Mouse (Mus musculus) forebrain, embryonic 15.5 days (tissue): ENCODE measurements around the gene Alpk1. TPM values are rescaled to one million over a fixed set of nuclear protein-coding genes. Genes with fewer than 3 reads are reported as not detected.

Source experiments
- ATAC-seq: fragments of 200-750 bp; cut with Nextera tagmentation; replicated peaks from 2 replicates; pipeline ENCODE4 v1.8.0; 2017; ENCODE audit warnings: mild to moderate bottlenecking, moderate TSS enrichment, moderate library complexity
- H3K27ac ChIP-seq: fragments of 300-500 bp; sonication (generic); replicated peaks from 2 replicates; pipeline ENCODE4 v1.5.1; 2015; ENCODE audit warnings: mild to moderate bottlenecking, inconsistent platforms
- H3K27me3 ChIP-seq: fragments of 300-500 bp; sonication (generic); 2 replicates; pipeline ENCODE4 v1.6.1; 2015; ENCODE audit warnings: inconsistent platforms
- H3K36me3 ChIP-seq: fragments of 300-500 bp; sonication (generic); 2 replicates; pipeline ENCODE4 v1.6.1; 2015; ENCODE audit warnings: mild to moderate bottlenecking, inconsistent platforms
- H3K4me1 ChIP-seq: fragments of 300-500 bp; sonication (generic); 2 replicates; pipeline ENCODE4 v1.6.1; 2015; ENCODE audit warnings: inconsistent platforms
- H3K4me2 ChIP-seq: fragments of 300-500 bp; sonication (generic); replicated peaks from 2 replicates; pipeline ENCODE4 v1.6.1; 2015; ENCODE audit warnings: mild to moderate bottlenecking, inconsistent platforms
- H3K4me3 ChIP-seq: fragments of 300-500 bp; sonication (generic); 2 replicates; pipeline ENCODE4 v1.5.1; 2015; ENCODE audit warnings: mild to moderate bottlenecking, inconsistent platforms
- H3K9ac ChIP-seq: fragments of 300-500 bp; sonication (generic); replicated peaks from 2 replicates; pipeline ENCODE4 v1.6.1; 2015; ENCODE audit warnings: mild to moderate bottlenecking, inconsistent platforms
- H3K9me3 ChIP-seq: fragments of 300-500 bp; sonication (generic); 2 replicates; pipeline ENCODE4 v1.6.1; 2016; ENCODE audit warnings: inconsistent platforms
- WGBS: fragments of 180-500 bp; shearing (Covaris S2); methylation state at CpG from one replicate; pipeline ENCODE4 v1.1.7; 2015; ENCODE audit warnings: mixed read lengths; 5-methylcytosine and 5-hydroxymethylcytosine counted together
- polyA plus RNA-seq: library from polyadenylated mRNA; unstranded; fragments of >200 nt; fragmentation: Nextera tagmentation; extraction: Ambion mirVana; gene quantifications from 2 replicates; pipeline ENCODE4 v1.2.1, GENCODE M21; 2015

The Alpk1 gene
- 0.78 and 1.0 TPM in 2 replicates for polyA plus RNA-seq

- H3K9ac ChIP-seq, result peak within 1 kb of the TSS; percentile 25
- 3% methylated on average over 24 of the region's 24 CpGs for WGBS
- H3K36me3 ChIP-seq, result no peaks in the 10 kb centered on the region
- peaks cover 7% of the 10 kb centered on the region for H3K4me1 ChIP-seq
- H3K4me3 ChIP-seq, result peak within 1 kb of the TSS; percentile 40
- 0 out of 2 replicates have a peak, but pooled peaks cover 2% of the 10 kb centered on the region for H3K27me3 ChIP-seq
- H3K4me2 ChIP-seq, result peak within 1 kb of the TSS; percentile 58
- ATAC-seq, result peak; percentile 64
- no peak within 1 kb of the TSS for H3K27ac ChIP-seq
- H3K9me3 ChIP-seq, result no peaks in the 10 kb centered on the region
These were observed at the start of gene Alpk1 for GRCm38 (mm10) chr3:127780021-127780644. Gene Alpk1 (minus strand): TSS chr3:127780527.

- 0 out of 2 replicates have a peak, but pooled peaks cover 2% of the 10 kb centered on the region for H3K4me1 ChIP-seq
- H3K27me3 ChIP-seq, result no peaks in the 10 kb centered on the region
- no peak overlapping the region for H3K27ac ChIP-seq
- H3K9me3 ChIP-seq, result no peaks in the 10 kb centered on the region
- H3K4me2 ChIP-seq, result no peak overlapping the region
- WGBS, result 39% methylated on average over 7 of the region's 7 CpGs
- H3K36me3 ChIP-seq, result no peaks in the 10 kb centered on the region
- no peak overlapping the region for H3K4me3 ChIP-seq
- no peak overlapping the region for H3K9ac ChIP-seq
- no peak for ATAC-seq
These were observed 46.8 kb upstream of the Alpk1 start for GRCm38 (mm10) chr3:127827123-127827522.

- Histone ChIP-seq H3K36me3 (peaks cover 2% of the 10 kb centered on the region; the same call in 1 of the 2 replicates), H3K4me2 (no peak overlapping the region), H3K9me3 (no peaks in the 10 kb centered on the region), H3K9ac (no peak overlapping the region), H3K27me3 (no peaks in the 10 kb centered on the region), H3K4me3 (no peak overlapping the region), H3K4me1 (0 out of 2 replicates have a peak, but pooled peaks cover 2% of the 10 kb centered on the region), H3K27ac (no peak overlapping the region)
- 70% methylated on average over 7 of the region's 7 CpGs for WGBS
- ATAC-seq, result no peak
These were observed 46.2 kb upstream of the Alpk1 start for GRCm38 (mm10) chr3:127826503-127826902.

GRCm38 (mm10) chr3:127823886-127824863 lies 43.8 kb upstream of the Alpk1 start:
- no peak overlapping the region for H3K9ac ChIP-seq
- H3K27ac ChIP-seq, result no peak overlapping the region
- WGBS, result 72% methylated on average over 17 of the region's 17 CpGs
- no peak overlapping the region for H3K4me3 ChIP-seq
- no peak overlapping the region for H3K4me2 ChIP-seq
- no peaks in the 10 kb centered on the region for H3K27me3 ChIP-seq
- no peaks in the 10 kb centered on the region for H3K9me3 ChIP-seq
- 0 out of 2 replicates have a peak, but pooled peaks cover 2% of the 10 kb centered on the region for H3K4me1 ChIP-seq
- ATAC-seq, result 0 out of 2 replicates have a peak, but pooled peaks have one; percentile 16
- H3K36me3 ChIP-seq, result peaks cover 15% of the 10 kb centered on the region; the same call in 1 of the 2 replicates

DNA sequence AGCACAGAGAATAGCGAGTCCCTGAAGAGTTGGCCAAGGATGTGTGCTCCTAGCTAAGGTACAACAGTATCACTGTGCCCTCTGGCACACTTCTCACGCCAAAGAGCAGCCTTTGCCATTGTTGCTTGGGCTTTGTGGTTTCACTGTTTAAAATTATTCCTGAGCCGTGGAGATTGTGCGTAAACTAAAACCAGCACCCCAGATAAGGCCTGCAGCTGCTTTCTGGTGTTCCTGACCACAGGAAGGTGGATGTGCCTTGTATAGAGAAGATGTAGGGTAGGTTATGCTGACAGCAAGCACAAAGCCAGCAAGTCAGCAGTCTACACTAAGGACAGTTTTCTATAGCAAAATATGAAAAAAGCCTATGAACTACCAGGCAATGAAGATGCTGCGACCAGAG lies 40.9 kb upstream of the Alpk1 start:
- Histone ChIP-seq H3K4me3 (no peak overlapping the region), H3K4me2 (no peak overlapping the region), H3K9ac (no peak overlapping the region), H3K36me3 (peaks cover 22% of the 10 kb centered on the region), H3K27me3 (no peaks in the 10 kb centered on the region), H3K4me1 (no peaks in the 10 kb centered on the region), H3K9me3 (no peaks in the 10 kb centered on the region), H3K27ac (no peak overlapping the region)
- ATAC-seq, result no peak
- WGBS, result 82% methylated on average over 5 of the region's 5 CpGs

DNA sequence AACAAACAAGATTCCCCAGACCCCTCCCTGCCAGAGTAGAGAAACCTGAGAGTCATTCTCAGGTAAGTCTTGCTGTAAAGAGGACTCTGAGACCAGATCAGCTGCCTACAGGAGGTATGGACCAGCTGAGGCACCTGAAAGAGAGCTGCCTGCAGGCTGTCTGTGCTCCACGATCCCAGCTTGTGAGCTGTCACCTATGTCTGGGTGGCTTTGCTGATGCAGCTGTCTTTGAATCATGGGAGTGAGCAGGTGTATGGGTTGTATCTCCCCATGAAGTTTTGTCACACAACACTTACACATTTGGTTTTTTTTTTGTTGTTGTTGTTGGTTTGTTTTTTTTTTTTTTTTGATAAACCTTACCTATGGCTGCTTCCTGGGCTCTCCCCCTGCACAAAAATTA lies 40.1 kb upstream of the Alpk1 start:
- no peak overlapping the region for H3K4me3 ChIP-seq
- ATAC-seq, result no peak
- no peak overlapping the region for H3K9ac ChIP-seq
- no peak overlapping the region for H3K4me2 ChIP-seq
- H3K4me1 ChIP-seq, result no peaks in the 10 kb centered on the region
- H3K27me3 ChIP-seq, result no peaks in the 10 kb centered on the region
- no peak overlapping the region for H3K27ac ChIP-seq
- WGBS, result 91% methylated on average over 1 of the region's 1 CpGs
- peaks cover 22% of the 10 kb centered on the region for H3K36me3 ChIP-seq
- no peaks in the 10 kb centered on the region for H3K9me3 ChIP-seq

DNA sequence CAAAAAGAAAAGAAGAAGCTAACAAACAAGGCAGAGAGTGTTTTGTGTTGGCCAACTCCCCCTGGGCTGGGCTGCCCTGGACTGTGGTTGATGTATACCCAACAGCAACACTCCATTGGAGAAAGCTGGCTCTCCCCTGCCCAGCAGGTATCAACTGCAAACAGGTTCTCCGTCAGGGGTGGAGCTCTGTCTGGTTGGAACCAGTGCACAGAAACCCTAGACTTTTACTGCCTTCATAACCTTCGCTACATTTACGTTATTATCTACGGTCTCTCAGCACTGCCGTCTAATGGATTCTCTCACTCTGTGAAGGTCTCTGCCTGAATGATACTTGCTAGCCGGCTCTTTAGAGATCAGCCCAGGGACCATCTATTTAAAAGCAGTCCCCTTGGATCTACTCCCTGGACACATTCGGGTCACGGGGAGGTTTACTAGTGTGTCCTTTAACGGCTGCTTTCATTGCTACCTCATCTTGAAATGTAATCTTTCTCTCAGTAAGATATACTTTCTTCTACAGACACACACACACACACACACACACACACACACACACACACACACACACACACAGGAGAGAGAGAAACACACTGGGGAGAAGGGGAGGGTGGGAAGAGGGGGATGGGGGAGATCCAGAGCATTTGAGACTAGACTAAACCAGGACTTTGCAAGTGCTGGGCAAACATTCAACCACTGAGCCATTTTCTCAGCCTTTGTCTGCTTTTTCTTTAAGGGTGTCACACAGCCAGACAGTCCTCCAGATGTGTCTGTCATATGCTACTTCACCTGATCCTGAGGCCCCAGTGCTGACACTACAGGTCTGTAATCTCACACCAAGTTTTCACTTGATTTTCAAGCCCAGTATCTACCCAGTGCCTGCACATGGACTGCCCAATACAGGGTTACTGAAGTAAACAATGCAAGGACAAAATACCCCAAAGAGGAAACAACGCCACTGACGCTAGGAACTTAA lies 38.7 kb upstream of the Alpk1 start:
- no peak overlapping the region for H3K4me3 ChIP-seq
- no peaks in the 10 kb centered on the region for H3K27me3 ChIP-seq
- no peaks in the 10 kb centered on the region for H3K9me3 ChIP-seq
- no peak overlapping the region for H3K27ac ChIP-seq
- ATAC-seq, result no peak
- H3K4me1 ChIP-seq, result no peaks in the 10 kb centered on the region
- 90% methylated on average over 11 of the region's 11 CpGs for WGBS
- no peak overlapping the region for H3K9ac ChIP-seq
- no peak overlapping the region for H3K4me2 ChIP-seq
- peaks cover 22% of the 10 kb centered on the region for H3K36me3 ChIP-seq

- Histone ChIP-seq H3K27ac (no peak overlapping the region), H3K4me1 (no peaks in the 10 kb centered on the region), H3K9ac (no peak overlapping the region), H3K9me3 (no peaks in the 10 kb centered on the region), H3K27me3 (no peaks in the 10 kb centered on the region), H3K4me3 (no peak overlapping the region), H3K36me3 (peaks cover 36% of the 10 kb centered on the region), H3K4me2 (no peak overlapping the region)
- ATAC-seq, result no peak
- 85% methylated on average over 7 of the region's 7 CpGs for WGBS
These were observed 36.9 kb upstream of the Alpk1 start for GRCm38 (mm10) chr3:127817120-127817683.

DNA sequence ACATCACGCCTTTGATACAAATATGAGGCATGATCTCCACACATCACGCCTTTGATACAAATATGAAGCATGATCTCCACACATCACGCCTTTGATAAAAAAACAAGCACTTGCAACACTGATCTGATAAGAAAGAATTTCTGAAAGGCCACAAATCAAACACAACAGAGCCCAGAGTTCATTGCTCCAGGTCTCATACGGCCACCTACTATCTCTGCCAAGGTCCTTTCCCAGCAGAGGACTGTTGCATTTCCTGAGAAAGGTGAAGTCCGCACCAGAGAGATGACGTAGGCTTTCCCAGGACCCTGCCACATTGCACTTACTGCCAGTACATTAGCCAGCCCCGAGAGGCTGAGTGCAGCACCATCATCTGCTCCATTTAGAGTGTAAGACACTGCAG lies 28.8 kb upstream of the Alpk1 start:
- WGBS, result 94% methylated on average over 7 of the region's 7 CpGs
- ATAC-seq, result no peak

DNA sequence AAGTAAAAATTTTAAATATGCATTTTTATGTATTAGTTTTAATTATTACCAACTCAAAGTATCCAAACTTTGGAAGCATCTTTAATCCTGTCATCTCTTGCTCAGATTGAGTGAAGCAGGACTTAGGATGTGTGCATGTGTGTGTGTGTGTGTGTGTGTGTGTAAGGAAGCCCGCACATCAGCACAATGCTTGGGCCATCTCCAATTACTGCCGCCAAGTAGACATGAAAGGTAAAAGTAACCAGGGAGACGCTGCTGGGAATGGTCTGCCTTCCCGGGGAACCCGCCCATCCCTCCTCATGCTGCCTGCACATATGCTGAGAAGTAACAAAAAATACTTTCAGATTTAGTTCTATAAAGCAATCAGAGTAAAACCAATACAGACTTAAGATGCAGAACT lies 27.5 kb upstream of the Alpk1 start:
- no peak overlapping the region for H3K27ac ChIP-seq
- no peaks in the 10 kb centered on the region for H3K4me1 ChIP-seq
- no peak overlapping the region for H3K9ac ChIP-seq
- no peaks in the 10 kb centered on the region for H3K9me3 ChIP-seq
- ATAC-seq, result no peak
- H3K4me2 ChIP-seq, result no peak overlapping the region
- 28% methylated on average over 5 of the region's 5 CpGs for WGBS
- H3K27me3 ChIP-seq, result no peaks in the 10 kb centered on the region
- no peak overlapping the region for H3K4me3 ChIP-seq
- H3K36me3 ChIP-seq, result peaks cover 57% of the 10 kb centered on the region

More for the DNA sequence above, 28.8 kb upstream of the Alpk1 start:
- Histone ChIP-seq H3K4me1 (no peaks in the 10 kb centered on the region), H3K27me3 (no peaks in the 10 kb centered on the region), H3K9me3 (no peaks in the 10 kb centered on the region), H3K4me3 (no peak overlapping the region), H3K27ac (no peak overlapping the region), H3K36me3 (peaks cover 64% of the 10 kb centered on the region), H3K4me2 (no peak overlapping the region), H3K9ac (no peak overlapping the region)

DNA sequence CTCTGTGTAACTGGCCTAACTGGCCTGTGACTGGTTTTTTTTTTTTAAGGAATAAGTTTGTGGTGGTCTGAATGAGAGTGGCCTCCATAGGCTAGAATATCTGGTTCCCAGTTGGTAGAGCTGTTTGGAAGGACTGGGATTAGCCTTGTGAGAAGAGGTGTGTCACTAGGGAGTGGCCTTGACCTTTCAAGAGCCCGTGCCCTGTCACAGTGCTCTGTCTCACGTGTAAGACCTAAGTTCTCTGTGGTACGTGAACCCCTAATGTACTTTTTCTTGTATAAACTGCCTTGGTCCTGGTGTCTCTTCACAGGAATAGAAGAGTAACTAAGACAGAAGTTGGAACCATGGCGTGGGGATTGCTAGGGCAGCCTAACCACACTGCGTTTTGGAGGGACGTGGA lies 25.7 kb upstream of the Alpk1 start:
- H3K4me3 ChIP-seq, result no peak overlapping the region
- no peaks in the 10 kb centered on the region for H3K9me3 ChIP-seq
- H3K4me2 ChIP-seq, result no peak overlapping the region
- H3K27me3 ChIP-seq, result no peaks in the 10 kb centered on the region
- no peak for ATAC-seq
- H3K36me3 ChIP-seq, result peaks cover 43% of the 10 kb centered on the region
- no peak overlapping the region for H3K27ac ChIP-seq
- no peaks in the 10 kb centered on the region for H3K4me1 ChIP-seq
- no peak overlapping the region for H3K9ac ChIP-seq
- WGBS, result 94% methylated on average over 6 of the region's 6 CpGs
